Mouse (Mus musculus) spleen, adult 2 months (tissue): Measurements from ENCODE around the gene Fbxo34. TPM values are rescaled to one million over a fixed set of nuclear protein-coding genes. Genes with fewer than 3 reads are reported as not detected.

ENCODE experiments used
- DNase-seq, 2 experiments: peaks; one replicate each; pipeline versions ENCODE4 v3.0.0 to v3.0.0-alpha.2; 2012 to 2021; ENCODE audit warnings: low spot score in 2 of 2, low read depth in 1 of 2
- H3K27ac ChIP-seq: fragments of 200-500 bp; 2 replicates; pipeline ENCODE4 v1.5.1; 2012; ENCODE audit warnings: low read length, inconsistent platforms; ENCODE audit not compliant: insufficient read depth
- H3K27me3 ChIP-seq: fragments of 200-500 bp; 2 replicates; pipeline ENCODE4 v1.6.1; 2012; ENCODE audit warnings: mild to moderate bottlenecking, moderate library complexity, low read length, inconsistent platforms; ENCODE audit not compliant: control insufficient read depth, insufficient read depth
- H3K36me3 ChIP-seq: fragments of 200-500 bp; 2 replicates; pipeline ENCODE4 v1.6.1; 2012; ENCODE audit warnings: mild to moderate bottlenecking, low read length, inconsistent platforms; ENCODE audit not compliant: control insufficient read depth, insufficient read depth
- H3K4me1 ChIP-seq: fragments of 200-500 bp; 2 replicates; pipeline ENCODE4 v1.6.1; 2011; ENCODE audit warnings: inconsistent platforms; ENCODE audit not compliant: control insufficient read depth, insufficient read depth, insufficient read length
- H3K4me3 ChIP-seq: fragments of 200-500 bp; 2 replicates; pipeline ENCODE4 v1.5.1; 2011; ENCODE audit warnings: mild to moderate bottlenecking, inconsistent platforms; ENCODE audit not compliant: insufficient read depth, insufficient read length; ENCODE audit errors: extremely low read depth
- CTCF ChIP-seq: fragments of 200-500 bp; IDR thresholded peaks from 2 replicates; pipeline ENCODE4 v1.5.1; 2011; ENCODE audit warnings: mild to moderate bottlenecking, inconsistent platforms; ENCODE audit not compliant: insufficient read depth, insufficient read length, insufficient replicate concordance; ENCODE audit errors: extremely low read depth
- POLR2A ChIP-seq: fragments of 200-500 bp; IDR thresholded peaks from 2 replicates; pipeline ENCODE4 v1.6.1; 2011; ENCODE audit warnings: low read depth, low read length, inconsistent platforms
- WGBS: fragments of 180-500 bp; shearing (Covaris S2); methylation state at CpG from one replicate; pipeline ENCODE4 v1.1.7; 2018; 5-methylcytosine and 5-hydroxymethylcytosine counted together
- polyA plus RNA-seq: library from polyadenylated mRNA; depleted of rRNA; stranded (reverse); fragments of >200 nt; gene quantifications from 2 replicates; pipeline ENCODE4 v1.2.3, GENCODE M21; 2012

Gene Fbxo34
- polyA plus RNA-seq, 1 experiment, result 11.3 TPM

DNA sequence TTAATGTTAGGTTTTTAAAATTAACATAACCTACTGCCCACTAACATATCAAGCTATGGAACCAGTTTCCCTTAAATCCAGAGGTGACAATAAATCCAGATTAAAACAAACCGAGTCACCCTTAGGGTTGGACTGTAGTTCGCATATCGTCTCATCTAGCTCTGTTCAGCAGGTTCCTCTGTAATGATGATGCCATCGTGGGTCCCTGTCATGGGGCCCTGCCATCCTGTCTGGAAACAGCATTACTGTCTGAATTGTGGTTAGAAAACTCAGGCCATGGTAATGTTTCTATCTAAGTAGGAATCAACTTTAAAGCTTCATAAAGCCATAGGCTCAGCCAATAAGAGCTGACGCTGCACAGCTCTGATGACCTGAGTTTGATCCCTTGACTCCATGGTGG lies 48.4 kb downstream of the Fbxo34 start:
- H3K4me1 ChIP-seq, result no peaks in the 10 kb centered on the region
- H3K36me3 ChIP-seq, result peaks cover 1% of the 10 kb centered on the region; the same call in 1 of the 2 replicates
- H3K4me3 ChIP-seq, result no peak overlapping the region
- 76% methylated on average over 5 of the region's 5 CpGs for WGBS
- H3K27ac ChIP-seq, result no peak overlapping the region
- no peak for DNase-seq
- no peaks in the 10 kb centered on the region for H3K27me3 ChIP-seq
- TF ChIP-seq CTCF (no peak), POLR2A (no peak)

DNA sequence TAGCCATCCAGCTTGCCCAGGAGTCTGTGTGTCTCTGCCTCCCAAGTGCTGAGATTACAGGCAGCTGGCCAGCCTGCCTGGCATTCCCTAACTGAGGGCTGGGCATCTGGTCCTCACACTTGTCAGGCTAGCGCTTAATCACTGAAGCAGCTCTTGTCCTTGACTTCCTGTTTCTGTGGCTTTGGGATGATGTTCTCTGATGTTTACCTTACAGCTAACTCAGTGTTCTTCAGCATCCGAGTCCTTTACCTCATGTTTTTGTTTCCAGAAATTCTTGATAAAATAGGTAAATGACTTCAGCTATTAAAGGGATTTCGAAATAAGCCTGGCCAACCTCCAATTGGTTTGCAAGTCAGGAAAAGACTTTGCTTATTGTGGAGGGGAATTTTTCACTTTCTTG lies 53.8 kb downstream of the Fbxo34 start:
- Histone ChIP-seq H3K4me3 (no peak overlapping the region), H3K36me3 (peaks cover 1% of the 10 kb centered on the region; the same call in 1 of the 2 replicates), H3K27ac (no peak overlapping the region), H3K4me1 (no peaks in the 10 kb centered on the region; the same call in 1 of the 2 replicates), H3K27me3 (no peaks in the 10 kb centered on the region)
- TF ChIP-seq POLR2A (no peak), CTCF (no peak)
- 94% methylated on average over 3 of the region's 3 CpGs for WGBS
- DNase-seq, result no peak

DNA sequence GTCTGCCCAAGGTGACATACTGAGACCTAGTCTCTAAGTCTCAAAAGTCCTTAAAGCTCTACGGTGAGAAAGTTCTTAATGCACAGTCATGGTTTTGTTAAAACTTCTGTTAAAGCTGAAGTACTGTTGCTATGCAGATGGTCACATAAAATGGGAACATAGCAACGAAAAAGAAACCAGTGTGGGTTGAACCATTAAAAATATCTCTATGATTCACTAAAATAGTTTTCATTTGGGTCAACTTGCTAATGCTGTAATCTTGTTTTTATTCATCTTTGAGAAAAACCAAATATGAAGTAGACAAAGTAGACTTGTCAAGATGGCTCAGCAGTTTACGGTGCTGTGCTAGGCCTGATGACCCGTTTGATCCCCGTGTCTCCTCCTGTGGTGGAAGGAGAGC lies 56.5 kb downstream of the Fbxo34 start:
- TF ChIP-seq POLR2A, result no peak
- Histone ChIP-seq H3K36me3 (no peaks in the 10 kb centered on the region), H3K27me3 (no peaks in the 10 kb centered on the region), H3K4me3 (no peak overlapping the region), H3K27ac (no peak overlapping the region), H3K4me1 (no peaks in the 10 kb centered on the region; the same call in none of the 2 replicates)
- WGBS, result 75% methylated on average over 5 of the region's 5 CpGs
- no peak for DNase-seq

DNA sequence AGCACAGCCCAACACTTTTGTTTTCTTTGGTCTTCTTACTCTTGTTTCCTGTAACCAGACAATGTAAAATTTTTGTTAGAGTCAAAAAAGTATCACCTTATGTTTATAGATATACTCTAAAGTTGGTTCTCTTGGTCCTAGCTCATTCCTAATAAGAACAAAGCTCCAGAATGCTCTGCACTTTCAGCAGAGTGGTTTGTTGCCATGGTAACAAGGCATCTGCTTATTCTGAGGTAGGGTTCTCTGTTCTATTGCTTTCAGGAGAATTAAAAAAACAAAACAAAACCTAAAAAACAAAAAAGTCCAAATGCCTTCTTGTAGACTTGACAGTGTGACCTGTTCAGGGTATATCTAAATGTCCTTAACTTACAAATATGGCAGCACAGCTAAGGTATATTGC lies 57.8 kb downstream of the Fbxo34 start:
- Histone ChIP-seq H3K36me3 (no peaks in the 10 kb centered on the region), H3K4me1 (peaks cover 3% of the 10 kb centered on the region), H3K27me3 (no peaks in the 10 kb centered on the region), H3K4me3 (no peak overlapping the region), H3K27ac (no peak overlapping the region)
- no peak for DNase-seq
- TF ChIP-seq POLR2A (no peak), CTCF (no peak)

DNA sequence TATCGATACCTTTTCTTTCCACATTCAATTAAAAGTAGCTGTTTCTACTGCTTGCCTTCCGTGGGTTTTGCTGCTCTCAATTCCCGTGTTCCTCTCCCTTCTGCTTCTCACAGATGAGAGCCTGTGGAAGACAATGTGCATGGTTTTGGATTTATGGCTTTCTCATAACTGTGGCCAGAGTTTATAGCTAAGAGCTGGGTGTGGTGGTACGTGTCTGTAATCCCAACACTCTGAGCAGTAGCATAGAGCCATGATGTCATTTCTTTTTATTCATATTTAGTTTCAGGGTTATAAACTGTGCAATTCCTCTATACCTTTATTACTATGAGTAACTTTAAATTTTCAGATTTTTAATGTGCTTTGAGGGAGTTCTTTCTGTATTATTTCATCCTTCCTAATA lies 60.0 kb downstream of the Fbxo34 start:
- DNase-seq, result no peak
- Histone ChIP-seq H3K4me1 (peaks cover 3% of the 10 kb centered on the region), H3K27me3 (no peaks in the 10 kb centered on the region), H3K4me3 (no peak overlapping the region), H3K36me3 (no peaks in the 10 kb centered on the region), H3K27ac (no peak overlapping the region)
- 93% methylated on average over 4 of the region's 4 CpGs for WGBS
- no peak for TF ChIP-seq POLR2A
- TF ChIP-seq CTCF, result no peak

DNA sequence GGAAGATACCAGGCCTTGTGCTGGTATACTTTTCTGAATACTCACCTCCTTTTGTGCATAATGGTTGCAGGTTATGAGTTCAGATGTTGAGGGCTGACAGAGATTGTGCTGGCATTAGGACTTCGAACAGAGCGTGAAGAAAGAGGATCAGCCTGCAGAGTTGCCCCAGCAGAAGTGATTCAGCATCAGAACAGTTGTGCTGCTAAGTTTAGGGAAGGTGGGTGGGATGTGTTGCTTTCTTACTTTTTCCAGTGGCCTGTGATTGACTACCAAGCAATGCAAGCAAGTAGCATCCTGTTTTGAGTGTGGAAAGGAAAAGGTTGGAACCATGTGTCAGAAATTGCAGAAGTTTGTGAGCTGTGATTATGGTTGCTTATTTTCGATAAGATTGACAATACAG lies 63.4 kb downstream of the Fbxo34 start:
- no peak for TF ChIP-seq CTCF
- TF ChIP-seq POLR2A, result no peak
- Histone ChIP-seq H3K4me1 (peaks cover 3% of the 10 kb centered on the region; the same call in 1 of the 2 replicates), H3K36me3 (no peaks in the 10 kb centered on the region), H3K27ac (no peak overlapping the region), H3K27me3 (no peaks in the 10 kb centered on the region), H3K4me3 (no peak overlapping the region)
- DNase-seq, result no peak
- 77% methylated on average over 3 of the region's 3 CpGs for WGBS

DNA sequence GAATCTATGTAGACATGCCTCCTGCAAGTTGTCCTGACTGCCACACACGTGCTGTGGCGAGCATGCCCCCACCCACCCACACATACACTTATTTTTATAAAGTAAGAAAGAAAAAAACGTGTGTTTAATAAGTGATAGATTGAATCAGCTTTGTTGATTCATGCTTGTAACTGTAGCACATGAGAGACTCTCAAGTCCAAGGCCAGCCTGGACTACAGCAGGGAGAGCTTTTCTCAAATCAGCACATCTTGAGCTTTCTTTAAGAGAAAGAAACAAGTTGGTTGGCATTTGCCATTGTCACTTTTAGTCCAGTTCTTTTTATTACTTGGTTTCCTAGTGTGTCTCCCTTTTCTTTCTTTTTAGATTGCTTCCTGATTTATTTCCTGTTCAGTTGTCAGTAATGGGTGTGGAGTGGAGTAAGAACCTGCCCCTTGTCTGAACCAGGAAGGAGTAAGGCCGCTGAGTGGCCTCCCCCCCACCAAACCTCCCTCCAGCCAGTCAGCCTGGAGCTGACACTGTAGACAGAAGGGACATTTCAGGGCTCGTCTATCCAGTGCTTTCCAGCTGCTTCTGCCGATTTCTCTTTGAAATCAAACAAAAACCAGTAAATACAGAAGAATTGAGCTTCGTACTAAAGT lies 64.7 kb downstream of the Fbxo34 start:
- Histone ChIP-seq H3K4me3 (no peak overlapping the region), H3K4me1 (peaks cover 3% of the 10 kb centered on the region; the same call in 1 of the 2 replicates), H3K27ac (peak overlapping the region; percentile 57), H3K36me3 (no peaks in the 10 kb centered on the region), H3K27me3 (no peaks in the 10 kb centered on the region)
- TF ChIP-seq CTCF (no peak), POLR2A (no peak; the same call in 1 of the 2 replicates)
- peak in 1 of 2 experiments; percentile 9 for DNase-seq
- 31% methylated on average over 7 of the region's 7 CpGs for WGBS
